Comparison of ENCODE assay signal across 10 mouse cellular contexts in genomic region chr3:55461685-55462655, GRCm38 (mm10). TPM values are rescaled to one million over a fixed set of nuclear protein-coding genes. Genes with fewer than 3 reads are reported as not detected.
DNase-seq lines count a peak whose midpoint lies in the region; ATAC-seq lines count a peak whose summit lies in the region.
"Had no signal": no experiment of that assay in that cellular context is flagged by ENCODE, and none has a peak within 500 bp of the region (broad histone marks: within the 10 kb centered on the region; RNA-seq: fewer than 3 reads in every experiment).

No protein-coding gene starts in this region.

- 4% methylated on average over 17 of the region's 17 CpGs for WGBS in neural tube, embryonic 11.5 days

- no peak overlapping the region for H3K27ac ChIP-seq in neural tube, embryonic 11.5 days (ENCODE audit: low read depth, low read length)
- H3K27ac ChIP-seq: liver, embryonic 15.5 days had no signal

- peak; percentile 72 for ATAC-seq in neural tube, embryonic 11.5 days (ENCODE audit: insufficient read depth, low FRiP score, low TSS enrichment)

- DNase-seq in heart, adult 11 months, result peak; percentile 83
- DNase-seq in heart, adult 9 months (ENCODE audit: low spot score in 2 of 2), result no peak
- DNase-seq in ES-CJ7 (ENCODE audit: low read depth, low spot score), result peak; percentile 56
- DNase-seq in cerebellum, postnatal 25 days, result peak; percentile 85 to 87
- DNase-seq in frontal cortex, postnatal 25 days (ENCODE audit: low spot score in 2 of 2), result peak; percentile 72 to 85
- peak; percentile 87 for DNase-seq in left cerebral cortex, adult 11 months (ENCODE audit: low spot score)
- DNase-seq in neural tube, embryonic 11.5 days (ENCODE audit: low spot score), result peak; percentile 69
- no peak for DNase-seq in adipocyte (ENCODE audit: low spot score)

- peak overlapping the region; percentile 21 for H3K4me3 ChIP-seq in neural tube, embryonic 11.5 days (ENCODE audit: low read depth, low read length)
- H3K4me3 ChIP-seq: liver, embryonic 15.5 days had no signal

- peak overlapping the region; percentile 39; the same call in 1 of the 2 replicates for H3K9ac ChIP-seq in neural tube, embryonic 11.5 days (ENCODE audit: low read length)
- H3K9ac ChIP-seq: liver, embryonic 15.5 days had no signal

- H3K27me3 ChIP-seq in neural tube, embryonic 11.5 days (ENCODE audit: control insufficient read depth, insufficient read depth, low read length), result no peaks in the 10 kb centered on the region
- H3K27me3 ChIP-seq: CH12.LX; liver, embryonic 15.5 days had no signal

- H3K4me2 ChIP-seq in neural tube, embryonic 11.5 days (ENCODE audit: low read depth), result peak overlapping the region; percentile 49
- H3K4me2 ChIP-seq: liver, embryonic 15.5 days had no signal

- no peaks in the 10 kb centered on the region for H3K36me3 ChIP-seq in neural tube, embryonic 11.5 days (ENCODE audit: control insufficient read depth, insufficient read depth, low read length)
- H3K36me3 ChIP-seq: liver, embryonic 15.5 days had no signal

- no peaks in the 10 kb centered on the region for H3K9me3 ChIP-seq in neural tube, embryonic 11.5 days (ENCODE audit: control insufficient read depth, low read length)
- H3K9me3 ChIP-seq: liver, embryonic 15.5 days had no signal

- H3K4me1 ChIP-seq in neural tube, embryonic 11.5 days (ENCODE audit: control insufficient read depth, insufficient read depth, low read length), result peaks cover 8% of the 10 kb centered on the region
- H3K4me1 ChIP-seq: liver, embryonic 15.5 days had no signal

RNA-seq across cellular contexts. Expression of gene Gm21954, which starts 10.0 kb away (rescaled TPM):
- polyA plus RNA-seq in neural tube, embryonic 11.5 days (2014; fragmentation: Nextera tagmentation; extraction: Ambion mirVana), result not detected in 2 replicates
- polyA plus RNA-seq: liver, embryonic 15.5 days had no signal

Comparison
In these comparisons a context has a peak if more than half of its experiments do, and no peak if none do; other contexts are left out.
1. DNase-seq: peak in heart, adult 11 months (single experiment), ES-CJ7 (single experiment), cerebellum, postnatal 25 days (2 of 2), frontal cortex, postnatal 25 days (2 of 2), left cerebral cortex, adult 11 months (single experiment) and neural tube, embryonic 11.5 days (single experiment); none in heart, adult 9 months (0 of 2) and adipocyte (single experiment).